Mouse (Mus musculus): ENCODE measurements around the gene Sec22c. TPM values are rescaled to one million over a fixed set of nuclear protein-coding genes. Genes with fewer than 3 reads are reported as not detected.

The Sec22c gene
- polyA plus RNA-seq, 1 experiment from 2014 or later = 8.8 TPM

DNA sequence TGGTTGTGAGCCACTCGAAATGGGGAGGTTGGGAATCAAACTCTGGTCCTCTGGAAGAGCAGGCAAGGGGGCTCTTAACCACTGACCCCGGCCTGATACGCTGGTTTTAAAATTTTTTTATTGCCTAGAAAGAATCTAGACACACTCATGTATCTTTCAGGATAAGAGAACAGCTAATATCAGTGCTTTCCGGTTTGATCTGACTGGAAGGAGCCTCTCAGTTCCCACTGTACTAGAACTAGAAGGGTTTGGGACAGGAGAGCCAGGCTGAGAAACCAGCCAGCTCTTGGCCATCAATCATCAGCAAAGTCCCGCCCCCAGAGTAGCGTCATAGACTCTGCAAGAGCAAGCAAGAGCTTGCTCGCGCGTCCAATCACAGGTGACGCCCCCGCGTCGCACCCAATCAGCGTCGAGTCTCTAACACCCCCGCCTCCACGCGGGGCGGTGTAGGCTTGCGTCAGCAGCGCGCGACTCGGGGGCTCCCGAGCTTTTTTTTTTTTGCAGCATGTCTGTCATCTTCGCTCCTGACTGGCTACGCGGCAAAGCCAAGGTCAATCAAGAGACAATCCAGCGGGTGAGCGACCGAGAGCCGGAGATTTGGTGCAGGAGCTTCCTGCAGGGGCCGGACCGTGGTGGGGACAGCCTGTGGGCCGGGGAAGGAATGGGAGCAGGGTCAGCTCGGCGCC lies 4.8 kb upstream of the Sec22c start, which contains the start of gene Ss18l2:
TSS of gene Ss18l2 (plus strand) at position 432 of the 686 bp plus-strand sequence.
- peak; percentile 99 for DNase-seq (ENCODE audit: low spot score)
- WGBS = 5% methylated on average over 37 of the region's 37 CpGs
- Histone ChIP-seq H3K36me3 (peaks cover 19% of the 10 kb centered on the region), H3K4me3 (peak within 1 kb of the TSS; percentile 86), H3K9me3 (no peaks in the 10 kb centered on the region), H3K27me3 (ENCODE audit: insufficient read depth, poor library complexity, severe bottlenecking) (no peaks in the 10 kb centered on the region; the same call in 1 of the 2 replicates), H3K4me1 (peaks cover 37% of the 10 kb centered on the region), H3K27ac (peak within 1 kb of the TSS; percentile 95)

DNA sequence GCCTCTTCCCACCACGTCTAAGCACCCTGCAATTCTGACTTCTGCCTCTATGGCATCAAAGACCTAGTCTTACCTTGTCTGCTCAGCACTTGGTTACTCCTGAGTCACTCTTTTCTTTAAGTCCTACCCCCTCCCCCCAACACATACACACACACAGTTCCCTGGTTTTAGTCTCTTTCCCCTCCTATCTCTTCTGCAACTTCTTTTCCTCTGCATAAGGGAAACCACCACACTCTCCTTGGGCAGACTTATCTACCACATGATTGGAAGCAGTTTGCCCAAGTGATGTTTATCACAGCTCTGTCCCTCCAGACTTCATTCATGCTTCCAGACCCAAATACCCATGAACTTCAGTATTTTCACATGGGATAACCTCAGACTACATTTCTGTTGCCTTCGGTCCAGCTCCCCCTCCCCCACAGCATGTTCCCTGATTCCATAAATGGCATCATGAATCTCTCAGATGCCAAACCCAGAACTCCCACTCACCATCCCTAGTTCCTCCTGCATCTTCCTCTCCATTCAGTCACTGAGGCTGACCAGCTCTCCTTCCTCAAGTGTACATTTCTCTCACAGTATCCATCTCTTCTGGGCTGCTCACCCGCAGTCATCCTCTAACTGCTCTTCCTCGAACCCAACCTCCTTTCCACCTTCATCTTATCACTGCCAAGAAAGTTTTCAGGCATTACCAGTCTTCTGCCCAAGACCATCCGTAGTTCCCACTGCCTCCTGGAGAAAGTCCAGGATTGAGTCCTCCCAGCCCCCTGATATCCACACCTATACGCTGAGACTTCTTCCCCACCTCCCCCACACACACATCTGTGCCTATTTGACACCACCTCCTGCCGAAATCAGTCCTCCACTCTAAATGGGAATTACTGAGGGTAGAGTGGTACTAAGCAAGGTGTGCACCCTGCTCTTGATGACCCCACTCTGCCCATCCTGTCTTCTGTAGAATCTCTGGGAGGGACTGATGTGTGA lies 3.5 kb upstream of the Sec22c start:
- peaks cover 49% of the 10 kb centered on the region for H3K4me1 ChIP-seq
- WGBS = 64% methylated on average over 7 of the region's 7 CpGs

GRCm38 (mm10) chr9:121707801-121708200 lies 2.5 kb upstream of the Sec22c start:
- peaks cover 8% of the 10 kb centered on the region for H3K36me3 ChIP-seq
- peaks cover 50% of the 10 kb centered on the region for H3K4me1 ChIP-seq
- H3K9me3 ChIP-seq = no peaks in the 10 kb centered on the region
- H3K27me3 ChIP-seq (ENCODE audit: insufficient read depth, poor library complexity, severe bottlenecking) = no peaks in the 10 kb centered on the region; the same call in 1 of the 2 replicates
- H3K4me3 ChIP-seq = no peak overlapping the region
- 55% methylated on average over 6 of the region's 6 CpGs for WGBS
- DNase-seq (ENCODE audit: low spot score) = no peak
- no peak overlapping the region for H3K27ac ChIP-seq

More for the DNA sequence above, 3.5 kb upstream of the Sec22c start:
- DNase-seq (ENCODE audit: low spot score) = no peak
- no peak overlapping the region for H3K27ac ChIP-seq
- no peaks in the 10 kb centered on the region; the same call in 1 of the 2 replicates for H3K27me3 ChIP-seq (ENCODE audit: insufficient read depth, poor library complexity, severe bottlenecking)
- peaks cover 18% of the 10 kb centered on the region for H3K36me3 ChIP-seq
- no peaks in the 10 kb centered on the region for H3K9me3 ChIP-seq
- H3K4me3 ChIP-seq = no peak overlapping the region

GRCm38 (mm10) chr9:121706029-121706675 lies 862 bp upstream of the Sec22c start:
- DNase-seq (ENCODE audit: low spot score) = no peak
- Histone ChIP-seq H3K4me3 (no peak overlapping the region), H3K27ac (peak overlapping the region; percentile 93; the same call in 1 of the 2 replicates), H3K4me1 (peaks cover 39% of the 10 kb centered on the region), H3K9me3 (no peaks in the 10 kb centered on the region), H3K36me3 (no peaks in the 10 kb centered on the region), H3K27me3 (ENCODE audit: insufficient read depth, poor library complexity, severe bottlenecking) (no peaks in the 10 kb centered on the region; the same call in 1 of the 2 replicates)
- WGBS = 71% methylated on average over 6 of the region's 6 CpGs

- H3K27ac ChIP-seq = peak overlapping the region; percentile 93
- H3K9me3 ChIP-seq = no peaks in the 10 kb centered on the region
- no peaks in the 10 kb centered on the region; the same call in 1 of the 2 replicates for H3K27me3 ChIP-seq (ENCODE audit: insufficient read depth, poor library complexity, severe bottlenecking)
- H3K36me3 ChIP-seq = peaks cover 5% of the 10 kb centered on the region
- H3K4me3 ChIP-seq = peak overlapping the region; percentile 87
- WGBS = 44% methylated on average over 11 of the region's 11 CpGs
- peaks cover 31% of the 10 kb centered on the region for H3K4me1 ChIP-seq
- no peak for DNase-seq (ENCODE audit: low spot score)
Measured at GRCm38 (mm10) chr9:121704261-121704645, 1.0 kb downstream of the Sec22c start.

- Histone ChIP-seq H3K4me3 (no peak overlapping the region), H3K27ac (no peak overlapping the region), H3K27me3 (ENCODE audit: insufficient read depth, poor library complexity, severe bottlenecking) (no peaks in the 10 kb centered on the region), H3K4me1 (peaks cover 10% of the 10 kb centered on the region; the same call in 1 of the 2 replicates), H3K9me3 (no peaks in the 10 kb centered on the region), H3K36me3 (peaks cover 24% of the 10 kb centered on the region)
- no peak for DNase-seq (ENCODE audit: low spot score)
- WGBS = 95% methylated on average over 1 of the region's 1 CpGs
Measured at GRCm38 (mm10) chr9:121697150-121698049, 7.9 kb downstream of the Sec22c start.

GRCm38 (mm10) chr9:121696626-121697025 lies 8.7 kb downstream of the Sec22c start:
- Histone ChIP-seq H3K4me1 (peaks cover 10% of the 10 kb centered on the region; the same call in 1 of the 2 replicates), H3K4me3 (no peak overlapping the region), H3K36me3 (peaks cover 25% of the 10 kb centered on the region), H3K27ac (no peak overlapping the region), H3K27me3 (ENCODE audit: insufficient read depth, poor library complexity, severe bottlenecking) (no peaks in the 10 kb centered on the region), H3K9me3 (no peaks in the 10 kb centered on the region)
- 94% methylated on average over 9 of the region's 9 CpGs for WGBS
- DNase-seq (ENCODE audit: low spot score) = no peak

- peaks cover 38% of the 10 kb centered on the region for H3K36me3 ChIP-seq
- 76% methylated on average over 12 of the region's 12 CpGs for WGBS
- no peak for DNase-seq (ENCODE audit: low spot score)
- H3K27me3 ChIP-seq (ENCODE audit: insufficient read depth, poor library complexity, severe bottlenecking) = no peaks in the 10 kb centered on the region
- H3K4me3 ChIP-seq = no peak overlapping the region
- H3K27ac ChIP-seq = no peak overlapping the region
- H3K9me3 ChIP-seq = no peaks in the 10 kb centered on the region
- H3K4me1 ChIP-seq = peaks cover 10% of the 10 kb centered on the region; the same call in 1 of the 2 replicates
Measured at GRCm38 (mm10) chr9:121694736-121695135, 10.6 kb downstream of the Sec22c start.

GRCm38 (mm10) chr9:121690734-121691133 lies 14.6 kb downstream of the Sec22c start:
- no peak overlapping the region for H3K4me3 ChIP-seq
- no peak overlapping the region for H3K27ac ChIP-seq
- peaks cover 37% of the 10 kb centered on the region for H3K36me3 ChIP-seq
- H3K4me1 ChIP-seq = peaks cover 9% of the 10 kb centered on the region; the same call in 1 of the 2 replicates
- no peak for DNase-seq (ENCODE audit: low spot score)
- no peaks in the 10 kb centered on the region for H3K27me3 ChIP-seq (ENCODE audit: insufficient read depth, poor library complexity, severe bottlenecking)
- 91% methylated on average over 7 of the region's 7 CpGs for WGBS
- no peaks in the 10 kb centered on the region for H3K9me3 ChIP-seq

DNA sequence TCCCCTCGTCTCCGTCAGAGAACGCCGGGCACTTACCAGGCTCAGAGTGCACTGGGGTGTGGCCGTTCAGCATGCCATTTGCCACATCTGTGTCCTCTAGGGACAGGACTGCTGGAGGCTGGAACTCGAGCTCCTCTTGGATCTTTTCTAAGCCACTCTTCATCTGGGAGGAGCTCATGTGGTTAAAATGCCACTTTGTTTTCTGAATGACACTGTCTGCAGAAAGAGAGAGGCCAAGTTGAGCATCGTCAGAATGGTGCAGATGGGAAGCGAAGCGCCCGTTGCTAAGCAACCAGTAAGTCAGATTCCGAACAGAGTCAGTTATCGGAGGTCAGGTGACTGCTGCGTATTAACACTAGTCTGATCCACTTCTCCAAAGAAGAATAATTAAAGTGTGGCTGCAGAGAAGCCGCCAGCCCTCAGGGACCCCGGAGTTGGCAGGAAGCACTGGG lies 15.1 kb downstream of the Sec22c start:
- H3K4me1 ChIP-seq = peaks cover 4% of the 10 kb centered on the region; the same call in 1 of the 2 replicates
- H3K27ac ChIP-seq = no peak overlapping the region
- no peaks in the 10 kb centered on the region for H3K9me3 ChIP-seq
- 84% methylated on average over 15 of the region's 15 CpGs for WGBS
- H3K4me3 ChIP-seq = no peak overlapping the region
- no peak for DNase-seq (ENCODE audit: low spot score)
- H3K27me3 ChIP-seq (ENCODE audit: insufficient read depth, poor library complexity, severe bottlenecking) = no peaks in the 10 kb centered on the region
- peaks cover 40% of the 10 kb centered on the region for H3K36me3 ChIP-seq

GRCm38 (mm10) chr9:121684702-121685101 lies 20.6 kb downstream of the Sec22c start:
- DNase-seq (ENCODE audit: low spot score) = no peak
- 74% methylated on average over 7 of the region's 7 CpGs for WGBS
- H3K4me1 ChIP-seq = 0 out of 2 replicates have a peak, but pooled peaks cover under 1% of the 10 kb centered on the region
- H3K27me3 ChIP-seq (ENCODE audit: insufficient read depth, poor library complexity, severe bottlenecking) = no peaks in the 10 kb centered on the region
- no peak overlapping the region for H3K27ac ChIP-seq
- no peaks in the 10 kb centered on the region for H3K9me3 ChIP-seq
- no peak overlapping the region for H3K4me3 ChIP-seq
- peaks cover 28% of the 10 kb centered on the region for H3K36me3 ChIP-seq
